Comparison of ENCODE assay signal across 33 mouse cellular contexts in genomic region chr4:140881771-140882170, GRCm38 (mm10). TPM values are rescaled to one million over a fixed set of nuclear protein-coding genes. Genes with fewer than 3 reads are reported as not detected.
A peak's percentile ranks its signal among the peaks of the same experiment; 100 is the strongest.
DNase-seq lines count a peak whose midpoint lies in the region; ATAC-seq and TF ChIP-seq lines count a peak whose summit lies in the region.
"Had no signal": no experiment of that assay in that cellular context is flagged by ENCODE, and none has a peak within 500 bp of the region (broad histone marks: within the 10 kb centered on the region; RNA-seq: fewer than 3 reads in every experiment).

No protein-coding gene starts in this region.

- H3K9me3 ChIP-seq in liver, embryonic 12.5 days (replicated peaks): peaks cover 8% of the 10 kb centered on the region
- no peaks in the 10 kb centered on the region for H3K9me3 ChIP-seq in stomach, postnatal 0 days (ENCODE audit: control insufficient read depth, low read length)
- H3K9me3 ChIP-seq: forebrain, embryonic 15.5 days; heart, embryonic 15.5 days; midbrain, embryonic 15.5 days had no signal

- H3K27ac ChIP-seq in liver, embryonic 12.5 days: no peak overlapping the region
- H3K27ac ChIP-seq in stomach, postnatal 0 days (replicated peaks): no peak overlapping the region
- H3K27ac ChIP-seq: forebrain, embryonic 15.5 days; heart, embryonic 15.5 days; hindbrain, embryonic 12.5 days; hindbrain, postnatal 0 days; midbrain, embryonic 10.5 days; midbrain, embryonic 15.5 days had no signal

- H3K9ac ChIP-seq in liver, embryonic 12.5 days: no peak overlapping the region
- H3K9ac ChIP-seq in stomach, postnatal 0 days (ENCODE audit: low read length): no peak overlapping the region
- H3K9ac ChIP-seq: forebrain, embryonic 15.5 days; heart, embryonic 15.5 days; hindbrain, embryonic 12.5 days; midbrain, embryonic 15.5 days had no signal

- no peak overlapping the region for H3K4me3 ChIP-seq in liver, embryonic 12.5 days
- H3K4me3 ChIP-seq in stomach, postnatal 0 days (ENCODE audit: low read depth, low read length): no peak overlapping the region
- H3K4me3 ChIP-seq: forebrain, embryonic 15.5 days; heart, embryonic 15.5 days; hindbrain, embryonic 12.5 days; midbrain, embryonic 10.5 days; midbrain, embryonic 15.5 days had no signal

- WGBS in liver, embryonic 12.5 days (ENCODE audit: insufficient replicate concordance): 83% methylated on average over 13 of the region's 13 CpGs
- 80% methylated on average over 13 of the region's 13 CpGs for WGBS in stomach, postnatal 0 days

- ATAC-seq in liver, embryonic 12.5 days: no peak
- ATAC-seq in stomach, postnatal 0 days (ENCODE audit: low FRiP score, low TSS enrichment): no peak; the same call in 1 of the 2 replicates
- ATAC-seq in megakaryocyte-erythroid progenitor cell, adult 5-6 weeks (replicated peaks; ENCODE audit: low FRiP score, low TSS enrichment, poor library complexity, severe bottlenecking): no peak
- ATAC-seq: forebrain, embryonic 15.5 days; hindbrain, postnatal 0 days; intestine, postnatal 0 days; lung, postnatal 0 days; midbrain, embryonic 15.5 days had no signal

- peak; percentile 41 for DNase-seq in gastrocnemius, postnatal 14 days
- DNase-seq in gastrocnemius, postnatal 25 days: no peak
- DNase-seq in liver: peak; percentile 1
- peak; percentile 2 for DNase-seq in urinary bladder, postnatal 14 days (ENCODE audit: low spot score)
- DNase-seq in urinary bladder, postnatal 10 days (ENCODE audit: low spot score): no peak
- DNase-seq in stomach, postnatal 0 days (ENCODE audit: low spot score): peak; percentile 11
- DNase-seq: adrenal gland, adult 8-10 months; cerebellum, adult 2 months; cerebellum, postnatal 25 days; kidney, adult 9 months; lung, adult 18-20 months; right cerebral cortex, postnatal 25 days; spleen, adult 18-20 months; thymus, postnatal 4 days had no signal

- no peak for TF ChIP-seq EP300 in stomach, postnatal 0 days (optimal IDR thresholded peaks at IDR 0.05)

- no peak overlapping the region for H3K4me2 ChIP-seq in liver, embryonic 12.5 days
- H3K4me2 ChIP-seq in stomach, postnatal 0 days (replicated peaks; ENCODE audit: low read depth): no peak overlapping the region
- H3K4me2 ChIP-seq: forebrain, embryonic 15.5 days; heart, embryonic 15.5 days; hindbrain, embryonic 12.5 days; midbrain, embryonic 15.5 days had no signal

- no peak for TF ChIP-seq CTCF in stomach, postnatal 0 days (IDR thresholded peaks at IDR 0.05; ENCODE audit: low read depth)

- H3K27me3 ChIP-seq in liver, embryonic 12.5 days (replicated peaks): peaks cover 44% of the 10 kb centered on the region
- H3K27me3 ChIP-seq in stomach, postnatal 0 days (ENCODE audit: control insufficient read depth, insufficient read depth, low read length): no peaks in the 10 kb centered on the region
- H3K27me3 ChIP-seq: forebrain, embryonic 15.5 days; heart, embryonic 15.5 days; hindbrain, embryonic 12.5 days; midbrain, embryonic 15.5 days had no signal

- H3K4me1 ChIP-seq in liver, embryonic 12.5 days: no peaks in the 10 kb centered on the region
- no peaks in the 10 kb centered on the region for H3K4me1 ChIP-seq in stomach, postnatal 0 days (replicated peaks; ENCODE audit: control insufficient read depth, insufficient read depth)
- H3K4me1 ChIP-seq: forebrain, embryonic 15.5 days; heart, embryonic 15.5 days; midbrain, embryonic 15.5 days had no signal

- H3K36me3 ChIP-seq in liver, embryonic 12.5 days: no peaks in the 10 kb centered on the region
- H3K36me3 ChIP-seq in stomach, postnatal 0 days (ENCODE audit: control insufficient read depth, insufficient read depth, low read length): no peaks in the 10 kb centered on the region
- H3K36me3 ChIP-seq: forebrain, embryonic 15.5 days; heart, embryonic 15.5 days; hindbrain, embryonic 12.5 days; midbrain, embryonic 10.5 days; midbrain, embryonic 15.5 days had no signal

- intact Hi-C loops in gastrocnemius, postnatal 14 days (cut with DNase I; ENCODE audit: low total_unique reads): no loop called here

RNA-seq across cellular contexts. Expression of gene Padi2, which starts 24.4 kb away (rescaled TPM):
- total RNA-seq in gastrocnemius, postnatal 14 days (2021): 100 to 1,000 TPM; 101 to 150 TPM
- 100 to 1,000 TPM; 148 to 165 TPM for total RNA-seq in gastrocnemius, postnatal 25 days (2021)
- 2.5 and 3.7 TPM in 2 replicates for polyA plus RNA-seq in liver, embryonic 12.5 days (2016; fragmentation: Nextera tagmentation; extraction: Ambion mirVana)
- polyA plus RNA-seq in stomach, postnatal 0 days (2015; fragmentation: Nextera tagmentation; extraction: Ambion mirVana): 0.64 and 0.69 TPM in 2 replicates
- 1.3 and 1.6 TPM in 2 replicates for total RNA-seq in megakaryocyte-erythroid progenitor cell, adult 5-6 weeks (2014; fragmentation: Nextera tagmentation)
- total RNA-seq in megakaryocyte-erythroid progenitor cell, adult 5-6 weeks (2017): 2.9 and 3.8 TPM in 2 replicates

RNA-seq across cellular contexts. Expression of gene Padi1, which starts 36.2 kb away (rescaled TPM):
- total RNA-seq in gastrocnemius, postnatal 14 days (2021): under 1 TPM; 0.07 to 0.08 TPM
- under 1 TPM; 0.08 to 0.11 TPM for total RNA-seq in gastrocnemius, postnatal 25 days (2021)
- polyA plus RNA-seq in liver, embryonic 12.5 days (2016; fragmentation: Nextera tagmentation; extraction: Ambion mirVana): 0.10 TPM in 1 of 2 replicates, not detected in the other
- polyA plus RNA-seq in stomach, postnatal 0 days (2015; fragmentation: Nextera tagmentation; extraction: Ambion mirVana): 1.3 and 2.1 TPM in 2 replicates
- total RNA-seq in megakaryocyte-erythroid progenitor cell, adult 5-6 weeks (2014; fragmentation: Nextera tagmentation): 0.79 TPM in 1 of 2 replicates, not detected in the other
- 0.33 TPM in 1 of 2 replicates, not detected in the other for total RNA-seq in megakaryocyte-erythroid progenitor cell, adult 5-6 weeks (2017)
- total RNA-seq: adrenal gland, adult 8-10 months; adrenal gland, postnatal 4 days; heart, adult 8-10 months; heart, postnatal 25 days; hindbrain, postnatal 0 days; layer of hippocampus, adult 18-20 months; layer of hippocampus, postnatal 10 days; left cerebral cortex, adult 18-20 months; left cerebral cortex, postnatal 14 days; liver, adult 2 months had no signal
- polyA plus RNA-seq: forebrain, embryonic 15.5 days; hindbrain, postnatal 0 days; liver, adult 2 months; neural tube, embryonic 11.5 days had no signal

Comparison
In these comparisons a context has a peak if more than half of its experiments do, and no peak if none do; other contexts are left out.
1. DNase-seq: peak in gastrocnemius, postnatal 14 days (single experiment), liver (single experiment), urinary bladder, postnatal 14 days (single experiment) and stomach, postnatal 0 days (single experiment); none in gastrocnemius, postnatal 25 days (single experiment) and urinary bladder, postnatal 10 days (single experiment).
2. RNA of gene Padi2, which starts 24.4 kb away (total RNA-seq): 148 to 165 TPM in gastrocnemius, postnatal 25 days and 101 to 150 TPM in gastrocnemius, postnatal 14 days; 1.3 to 3.8 TPM in megakaryocyte-erythroid progenitor cell, adult 5-6 weeks; every median in the first group is over 10 times any median in the second.